ENCODE assay signal across 19 mouse cellular contexts in genomic region chr17:66269567-66269966, GRCm38 (mm10).
A peak's percentile ranks its signal among the peaks of the same experiment; 100 is the strongest.
DNase-seq lines count a peak whose midpoint lies in the region; ATAC-seq and TF ChIP-seq lines count a peak whose summit lies in the region.
"Had no signal": no experiment of that assay in that cellular context is flagged by ENCODE, and none has a peak within 500 bp of the region (broad histone marks: within the 10 kb centered on the region; RNA-seq: fewer than 3 reads in every experiment).

No protein-coding gene starts in this region.

- WGBS in stomach, embryonic 14.5 days, result 68% methylated on average over 6 of the region's 6 CpGs
- 54% methylated on average over 6 of the region's 6 CpGs for WGBS in stomach, postnatal 0 days
- WGBS in olfactory bulb, adult 2 months, result 33% methylated on average over 6 of the region's 6 CpGs
- WGBS in forebrain, embryonic 11.5 days, result 79% methylated on average over 6 of the region's 6 CpGs

- H3K4me2 ChIP-seq in stomach, embryonic 14.5 days (replicated peaks; ENCODE audit: low read depth, low read length), result no peak overlapping the region
- no peak overlapping the region for H3K4me2 ChIP-seq in stomach, postnatal 0 days (replicated peaks; ENCODE audit: low read depth)
- H3K4me2 ChIP-seq in forebrain, embryonic 11.5 days (ENCODE audit: low read depth, low read length, severe bottlenecking), result no peak overlapping the region
- H3K4me2 ChIP-seq: embryonic facial prominence, embryonic 12.5 days; forebrain, embryonic 12.5 days had no signal

- H3K9me3 ChIP-seq in stomach, embryonic 14.5 days (ENCODE audit: control insufficient read depth, low read depth, low read length), result no peaks in the 10 kb centered on the region
- no peaks in the 10 kb centered on the region for H3K9me3 ChIP-seq in stomach, postnatal 0 days (ENCODE audit: control insufficient read depth, low read length)
- H3K9me3 ChIP-seq in forebrain, embryonic 11.5 days (ENCODE audit: control insufficient read depth, low read length), result no peaks in the 10 kb centered on the region
- H3K9me3 ChIP-seq: embryonic facial prominence, embryonic 10.5 days; embryonic facial prominence, embryonic 12.5 days; forebrain, embryonic 12.5 days had no signal

- no peak for ATAC-seq in stomach, embryonic 14.5 days (ENCODE audit: insufficient number of reproducible peaks, insufficient read depth, low FRiP score, low read depth)
- ATAC-seq in stomach, postnatal 0 days (ENCODE audit: low FRiP score, low TSS enrichment), result no peak
- ATAC-seq in forebrain, embryonic 11.5 days (replicated peaks; ENCODE audit: low FRiP score), result no peak
- ATAC-seq: forebrain, embryonic 14.5 days; forebrain, embryonic 16.5 days had no signal

- no peaks in the 10 kb centered on the region for H3K36me3 ChIP-seq in stomach, embryonic 14.5 days (ENCODE audit: control insufficient read depth, insufficient read depth, low read length)
- H3K36me3 ChIP-seq in stomach, postnatal 0 days (ENCODE audit: control insufficient read depth, insufficient read depth, low read length), result no peaks in the 10 kb centered on the region
- H3K36me3 ChIP-seq in forebrain, embryonic 11.5 days (ENCODE audit: control insufficient read depth, insufficient read depth, low read length), result no peaks in the 10 kb centered on the region
- H3K36me3 ChIP-seq: embryonic facial prominence, embryonic 10.5 days; embryonic facial prominence, embryonic 12.5 days; forebrain, embryonic 12.5 days had no signal

- no peaks in the 10 kb centered on the region for H3K27me3 ChIP-seq in stomach, embryonic 14.5 days (ENCODE audit: control insufficient read depth, insufficient read depth, low read length)
- H3K27me3 ChIP-seq in stomach, postnatal 0 days (ENCODE audit: control insufficient read depth, insufficient read depth, low read length), result no peaks in the 10 kb centered on the region
- H3K27me3 ChIP-seq in forebrain, embryonic 11.5 days (ENCODE audit: control insufficient read depth, insufficient read depth, low read length), result no peaks in the 10 kb centered on the region
- H3K27me3 ChIP-seq: embryonic facial prominence, embryonic 12.5 days had no signal

- no peak for TF ChIP-seq EP300 in stomach, postnatal 0 days (optimal IDR thresholded peaks at IDR 0.05)

- no peak overlapping the region for H3K9ac ChIP-seq in stomach, embryonic 14.5 days (replicated peaks; ENCODE audit: low read depth, low read length)
- no peak overlapping the region for H3K9ac ChIP-seq in stomach, postnatal 0 days (ENCODE audit: low read length)
- no peak overlapping the region for H3K9ac ChIP-seq in forebrain, embryonic 11.5 days (ENCODE audit: low read length)
- H3K9ac ChIP-seq: embryonic facial prominence, embryonic 12.5 days; forebrain, embryonic 12.5 days had no signal

- H3K4me1 ChIP-seq in stomach, embryonic 14.5 days (ENCODE audit: control insufficient read depth, insufficient read depth, low read length), result no peaks in the 10 kb centered on the region
- H3K4me1 ChIP-seq in stomach, postnatal 0 days (replicated peaks; ENCODE audit: control insufficient read depth, insufficient read depth), result no peaks in the 10 kb centered on the region
- H3K4me1 ChIP-seq in olfactory bulb, adult 2 months (ENCODE audit: control insufficient read depth, insufficient read depth, low read length), result peaks cover 28% of the 10 kb centered on the region
- no peaks in the 10 kb centered on the region; the same call in 1 of the 2 replicates for H3K4me1 ChIP-seq in forebrain, embryonic 11.5 days (replicated peaks; ENCODE audit: control insufficient read depth, insufficient read depth, low read length)

- no peak for DNase-seq in layer of hippocampus, adult 2 months (ENCODE audit: low spot score in 2 of 2)
- no peak for DNase-seq in layer of hippocampus, adult 9-10 months (ENCODE audit: low spot score)
- DNase-seq in stomach, postnatal 0 days (ENCODE audit: low spot score), result no peak
- DNase-seq in forebrain, embryonic 11.5 days (ENCODE audit: low spot score), result no peak
- DNase-seq: adrenal gland, adult 2 months; adrenal gland, postnatal 10 days; adrenal gland, postnatal 25 days; cerebellum, adult 11-12 months; cerebellum, adult 2 months; cerebellum, adult 9-10 months; cerebellum, postnatal 10 days; cerebellum, postnatal 25 days had no signal

- TF ChIP-seq POLR2A in olfactory bulb, adult 2 months (IDR thresholded peaks at IDR 0.05; ENCODE audit: insufficient read depth, low read depth, low read length), result no peak

- no peak overlapping the region for H3K27ac ChIP-seq in layer of hippocampus, adult 2 months
- peak overlapping the region; percentile 3; the same call in 1 of the 2 replicates for H3K27ac ChIP-seq in stomach, embryonic 14.5 days (ENCODE audit: low read length)
- H3K27ac ChIP-seq in stomach, postnatal 0 days (replicated peaks), result no peak overlapping the region
- H3K27ac ChIP-seq in olfactory bulb, adult 2 months (ENCODE audit: insufficient read depth, low read depth, low read length), result peak overlapping the region; percentile 70
- no peak overlapping the region for H3K27ac ChIP-seq in forebrain, embryonic 11.5 days (ENCODE audit: low read depth, low read length)
- H3K27ac ChIP-seq: embryonic facial prominence, embryonic 10.5 days; embryonic facial prominence, embryonic 12.5 days; forebrain, embryonic 12.5 days had no signal

- H3K4me3 ChIP-seq in layer of hippocampus, adult 2 months, result no peak overlapping the region
- H3K4me3 ChIP-seq in stomach, embryonic 14.5 days (ENCODE audit: low read depth, low read length), result no peak overlapping the region
- H3K4me3 ChIP-seq in stomach, postnatal 0 days (ENCODE audit: low read depth, low read length), result no peak overlapping the region
- no peak overlapping the region for H3K4me3 ChIP-seq in olfactory bulb, adult 2 months (ENCODE audit: insufficient read depth, low read depth, low read length)
- no peak overlapping the region for H3K4me3 ChIP-seq in forebrain, embryonic 11.5 days (ENCODE audit: low read depth, low read length)
- H3K4me3 ChIP-seq: embryonic facial prominence, embryonic 10.5 days; embryonic facial prominence, embryonic 12.5 days; forebrain, embryonic 12.5 days had no signal

- peak; percentile 26 for TF ChIP-seq CTCF in layer of hippocampus, adult 2 months (conservative IDR thresholded peaks at IDR 0.05)
- no peak for TF ChIP-seq CTCF in stomach, postnatal 0 days (IDR thresholded peaks at IDR 0.05; ENCODE audit: low read depth)
- no peak for TF ChIP-seq CTCF in olfactory bulb, adult 2 months (IDR thresholded peaks at IDR 0.05; ENCODE audit: insufficient read depth, low read depth, low read length)

Comparison
In these comparisons a context has a peak if more than half of its experiments do, and no peak if none do; other contexts are left out.
1. H3K27ac ChIP-seq: peak in stomach, embryonic 14.5 days (single experiment) and olfactory bulb, adult 2 months (single experiment); none in layer of hippocampus, adult 2 months (single experiment), stomach, postnatal 0 days (single experiment) and forebrain, embryonic 11.5 days (single experiment).